Mouse (Mus musculus) hindbrain, embryonic 15.5 days (tissue): Measurements from ENCODE around the gene Egfl8. TPM values are rescaled to one million over a fixed set of nuclear protein-coding genes. Genes with fewer than 3 reads are reported as not detected.
A peak's percentile ranks its signal among the peaks of the same experiment; 100 is the strongest.

Experiments
- ATAC-seq: fragments of 200-750 bp; cut with Nextera tagmentation; 2 replicates; pipeline ENCODE4 v1.8.0; 2017; ENCODE audit warnings: low read depth, moderate number of reproducible peaks, moderate TSS enrichment; ENCODE audit not compliant: low FRiP score
- H3K27ac ChIP-seq: fragments of 300-500 bp; sonication (generic); replicated peaks from 2 replicates; pipeline ENCODE4 v1.5.1; 2015; ENCODE audit warnings: mild to moderate bottlenecking, inconsistent platforms
- H3K27me3 ChIP-seq: fragments of 300-500 bp; sonication (generic); 2 replicates; pipeline ENCODE4 v1.6.1; 2015; ENCODE audit warnings: control low read depth, inconsistent platforms
- H3K36me3 ChIP-seq: fragments of 300-500 bp; sonication (generic); 2 replicates; pipeline ENCODE4 v1.6.1; 2015; ENCODE audit warnings: control low read depth, inconsistent platforms
- H3K4me1 ChIP-seq: fragments of 300-500 bp; sonication (generic); replicated peaks from 2 replicates; pipeline ENCODE4 v1.6.1; 2015; ENCODE audit warnings: control low read depth, inconsistent platforms
- H3K4me2 ChIP-seq: fragments of 300-500 bp; sonication (generic); 2 replicates; pipeline ENCODE4 v1.6.1; 2015; ENCODE audit warnings: moderate library complexity, mild to moderate bottlenecking, inconsistent platforms
- H3K4me3 ChIP-seq: fragments of 300-500 bp; sonication (generic); 2 replicates; pipeline ENCODE4 v1.5.1; 2015; ENCODE audit warnings: mild to moderate bottlenecking, inconsistent platforms
- H3K9ac ChIP-seq: fragments of 300-500 bp; sonication (generic); 2 replicates; pipeline ENCODE4 v1.6.1; 2015; ENCODE audit warnings: inconsistent platforms
- H3K9me3 ChIP-seq: fragments of 300-500 bp; sonication (generic); 2 replicates; pipeline ENCODE4 v1.6.1; 2016; ENCODE audit warnings: control low read depth, inconsistent platforms
- WGBS: fragments of 180-500 bp; shearing (Covaris S2); methylation state at CpG from one replicate; pipeline ENCODE4 v1.1.7; 2015; 5-methylcytosine and 5-hydroxymethylcytosine counted together
- polyA plus RNA-seq: library from polyadenylated mRNA; unstranded; fragments of >200 nt; fragmentation: Nextera tagmentation; extraction: Ambion mirVana; gene quantifications from 2 replicates; pipeline ENCODE4 v1.2.1, GENCODE M21; 2015

Gene Egfl8
- polyA plus RNA-seq, 1 experiment from 2014 or later = 10.1 TPM

DNA sequence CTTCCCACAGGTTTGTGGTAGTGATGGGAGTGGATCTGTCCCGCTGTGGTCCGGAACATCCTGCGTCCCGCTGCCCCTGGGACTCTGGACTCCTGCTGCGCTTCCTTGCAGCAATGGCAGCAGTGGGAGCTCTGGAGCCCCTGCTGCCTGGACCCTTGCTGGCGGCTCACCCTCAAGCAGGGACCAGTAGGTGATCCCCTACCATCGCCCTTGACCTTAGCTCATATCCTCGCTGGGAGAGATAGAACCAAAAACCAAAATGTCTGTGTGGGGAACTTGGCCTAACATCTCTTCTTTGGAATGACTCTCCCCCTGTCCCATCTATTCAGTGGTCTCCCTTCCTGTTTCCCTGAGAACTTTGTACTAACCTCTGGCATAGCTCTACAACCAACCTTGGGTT lies 32.0 kb downstream of the Egfl8 start:
- H3K27me3 ChIP-seq = no peaks in the 10 kb centered on the region
- no peak overlapping the region for H3K4me3 ChIP-seq
- H3K9ac ChIP-seq = no peak overlapping the region
- no peak overlapping the region for H3K4me2 ChIP-seq
- WGBS = 88% methylated on average over 8 of the region's 8 CpGs
- no peaks in the 10 kb centered on the region for H3K9me3 ChIP-seq
- ATAC-seq = no peak
- H3K4me1 ChIP-seq = peaks cover 23% of the 10 kb centered on the region
- H3K36me3 ChIP-seq = no peaks in the 10 kb centered on the region
- no peak overlapping the region for H3K27ac ChIP-seq

DNA sequence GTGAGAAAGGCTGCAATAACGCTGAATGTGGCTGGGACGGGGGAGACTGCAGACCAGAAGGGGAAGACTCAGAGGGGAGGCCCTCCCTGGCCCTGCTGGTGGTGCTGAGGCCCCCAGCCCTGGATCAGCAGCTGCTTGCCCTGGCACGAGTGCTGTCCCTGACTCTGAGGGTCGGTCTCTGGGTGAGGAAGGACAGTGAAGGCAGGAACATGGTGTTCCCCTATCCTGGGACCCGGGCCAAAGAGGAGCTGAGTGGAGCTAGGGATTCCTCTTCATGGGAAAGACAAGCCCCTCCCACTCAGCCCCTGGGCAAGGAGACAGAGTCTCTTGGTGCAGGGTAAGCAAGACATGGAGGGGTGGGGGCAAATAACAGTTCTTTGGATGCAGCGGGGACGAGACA lies 32.4 kb downstream of the Egfl8 start:
- Histone ChIP-seq H3K4me1 (peaks cover 19% of the 10 kb centered on the region), H3K36me3 (no peaks in the 10 kb centered on the region), H3K9me3 (no peaks in the 10 kb centered on the region), H3K27ac (no peak overlapping the region), H3K4me3 (no peak overlapping the region), H3K4me2 (no peak overlapping the region), H3K27me3 (no peaks in the 10 kb centered on the region), H3K9ac (no peak overlapping the region)
- no peak for ATAC-seq
- 61% methylated on average over 7 of the region's 7 CpGs for WGBS

- Histone ChIP-seq H3K27ac (no peak overlapping the region), H3K9ac (no peak overlapping the region), H3K4me3 (no peak overlapping the region), H3K4me2 (no peak overlapping the region), H3K4me1 (peaks cover 12% of the 10 kb centered on the region), H3K9me3 (no peaks in the 10 kb centered on the region), H3K36me3 (no peaks in the 10 kb centered on the region), H3K27me3 (no peaks in the 10 kb centered on the region)
- ATAC-seq = no peak
- WGBS = 88% methylated on average over 12 of the region's 12 CpGs
Measured at GRCm38 (mm10) chr17:34582528-34582927, 33.2 kb downstream of the Egfl8 start.

DNA sequence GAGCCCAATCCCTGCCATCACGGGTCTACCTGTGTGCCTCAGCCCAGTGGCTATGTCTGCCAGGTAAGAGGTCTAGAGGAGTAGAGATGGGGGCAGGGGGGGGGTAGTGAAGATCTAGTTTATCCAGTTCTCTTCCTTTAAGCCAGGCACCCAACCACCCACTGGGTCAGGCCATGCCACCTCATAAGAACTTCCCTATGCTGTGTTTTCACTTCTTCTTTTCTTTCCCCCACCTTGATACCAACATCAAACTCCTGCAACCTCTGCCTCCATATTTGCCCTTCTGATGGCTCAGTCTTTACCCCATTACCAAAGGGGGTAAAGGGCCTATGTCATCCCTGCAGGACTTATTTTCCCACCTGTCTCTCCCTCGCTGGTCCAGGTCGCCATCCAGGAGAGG lies 37.7 kb downstream of the Egfl8 start:
- Histone ChIP-seq H3K27ac (no peak overlapping the region), H3K4me1 (no peaks in the 10 kb centered on the region), H3K9ac (no peak overlapping the region), H3K27me3 (no peaks in the 10 kb centered on the region), H3K36me3 (no peaks in the 10 kb centered on the region), H3K4me2 (no peak overlapping the region), H3K9me3 (no peaks in the 10 kb centered on the region), H3K4me3 (no peak overlapping the region)
- no peak for ATAC-seq
- 88% methylated on average over 3 of the region's 3 CpGs for WGBS

GRCm38 (mm10) chr17:34576577-34576976 lies 39.2 kb downstream of the Egfl8 start:
- no peaks in the 10 kb centered on the region for H3K4me1 ChIP-seq
- no peak overlapping the region for H3K4me2 ChIP-seq
- H3K36me3 ChIP-seq = no peaks in the 10 kb centered on the region
- no peak overlapping the region for H3K9ac ChIP-seq
- no peak overlapping the region for H3K4me3 ChIP-seq
- H3K9me3 ChIP-seq = no peaks in the 10 kb centered on the region
- no peaks in the 10 kb centered on the region for H3K27me3 ChIP-seq
- 77% methylated on average over 5 of the region's 5 CpGs for WGBS
- no peak overlapping the region for H3K27ac ChIP-seq
- ATAC-seq = no peak

DNA sequence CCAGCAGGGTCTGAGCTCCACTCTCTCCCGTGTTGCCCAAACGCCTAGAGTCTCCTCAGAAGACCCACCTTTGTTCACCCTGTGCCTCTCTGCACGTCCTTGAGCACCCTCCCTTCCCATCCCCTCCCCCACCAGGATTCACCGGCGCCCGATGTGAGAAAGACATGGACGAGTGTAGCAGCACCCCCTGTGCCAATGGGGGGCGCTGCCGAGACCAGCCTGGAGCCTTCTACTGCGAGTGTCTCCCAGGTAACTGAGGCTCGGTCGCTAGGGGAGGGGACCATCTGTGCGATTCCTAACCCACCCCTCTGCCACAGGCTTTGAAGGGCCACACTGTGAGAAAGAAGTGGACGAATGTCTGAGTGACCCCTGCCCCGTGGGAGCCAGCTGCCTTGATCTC lies 43.4 kb downstream of the Egfl8 start:
- H3K4me1 ChIP-seq = no peaks in the 10 kb centered on the region
- WGBS = 13% methylated on average over 14 of the region's 15 CpGs
- no peaks in the 10 kb centered on the region for H3K27me3 ChIP-seq
- H3K9ac ChIP-seq = no peak overlapping the region
- no peak overlapping the region for H3K4me2 ChIP-seq
- no peak overlapping the region for H3K27ac ChIP-seq
- H3K4me3 ChIP-seq = no peak overlapping the region
- H3K9me3 ChIP-seq = no peaks in the 10 kb centered on the region
- no peaks in the 10 kb centered on the region for H3K36me3 ChIP-seq
- no peak for ATAC-seq

GRCm38 (mm10) chr17:34571875-34572274 lies 43.9 kb downstream of the Egfl8 start:
- no peak overlapping the region for H3K4me2 ChIP-seq
- H3K9me3 ChIP-seq = no peaks in the 10 kb centered on the region
- no peak overlapping the region for H3K27ac ChIP-seq
- H3K4me1 ChIP-seq = no peaks in the 10 kb centered on the region
- no peak for ATAC-seq
- H3K27me3 ChIP-seq = no peaks in the 10 kb centered on the region
- no peak overlapping the region for H3K9ac ChIP-seq
- H3K4me3 ChIP-seq = no peak overlapping the region
- no peaks in the 10 kb centered on the region for H3K36me3 ChIP-seq
- WGBS = 15% methylated on average over 5 of the region's 5 CpGs

DNA sequence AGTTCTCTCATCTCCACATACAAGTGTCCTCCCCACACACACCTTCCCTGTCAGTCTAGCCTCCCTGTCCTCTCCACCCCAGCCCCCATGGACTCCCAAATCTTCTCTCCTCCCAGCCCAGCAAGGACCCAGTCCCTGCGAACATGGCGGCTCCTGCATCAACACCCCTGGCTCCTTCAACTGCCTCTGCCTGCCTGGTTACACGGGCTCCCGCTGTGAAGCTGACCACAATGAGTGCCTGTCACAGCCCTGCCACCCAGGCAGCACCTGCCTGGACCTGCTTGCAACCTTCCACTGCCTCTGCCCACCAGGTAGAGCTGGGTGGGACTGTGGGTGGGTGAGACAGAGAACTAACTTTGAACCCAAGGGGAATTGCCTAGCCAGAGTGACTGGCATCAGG lies 45.9 kb downstream of the Egfl8 start:
- WGBS = 66% methylated on average over 4 of the region's 4 CpGs
- H3K36me3 ChIP-seq = no peaks in the 10 kb centered on the region
- no peak overlapping the region for H3K27ac ChIP-seq
- no peaks in the 10 kb centered on the region for H3K4me1 ChIP-seq
- no peak overlapping the region for H3K9ac ChIP-seq
- H3K4me3 ChIP-seq = no peak overlapping the region
- H3K27me3 ChIP-seq = no peaks in the 10 kb centered on the region
- no peak for ATAC-seq
- no peaks in the 10 kb centered on the region for H3K9me3 ChIP-seq
- no peak overlapping the region for H3K4me2 ChIP-seq

DNA sequence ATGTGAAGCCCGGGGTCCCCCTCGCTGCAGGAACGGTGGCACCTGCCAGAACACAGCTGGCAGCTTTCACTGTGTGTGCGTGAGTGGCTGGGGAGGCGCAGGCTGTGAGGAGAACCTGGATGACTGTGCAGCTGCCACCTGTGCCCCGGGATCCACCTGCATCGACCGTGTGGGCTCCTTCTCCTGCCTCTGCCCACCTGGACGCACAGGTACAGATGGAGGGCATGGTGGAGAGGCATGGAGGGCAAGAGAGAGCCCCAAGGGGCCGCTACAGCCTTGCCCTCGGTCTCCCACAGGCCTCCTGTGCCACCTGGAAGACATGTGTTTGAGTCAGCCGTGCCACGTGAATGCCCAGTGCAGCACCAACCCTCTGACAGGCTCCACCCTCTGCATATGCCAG lies 47.4 kb downstream of the Egfl8 start:
- H3K4me3 ChIP-seq = no peak overlapping the region
- H3K4me2 ChIP-seq = no peak overlapping the region
- no peaks in the 10 kb centered on the region for H3K27me3 ChIP-seq
- no peak overlapping the region for H3K27ac ChIP-seq
- no peak for ATAC-seq
- H3K4me1 ChIP-seq = no peaks in the 10 kb centered on the region
- H3K9me3 ChIP-seq = no peaks in the 10 kb centered on the region
- no peak overlapping the region for H3K9ac ChIP-seq
- H3K36me3 ChIP-seq = no peaks in the 10 kb centered on the region
- WGBS = 79% methylated on average over 13 of the region's 13 CpGs

- WGBS = 72% methylated on average over 9 of the region's 9 CpGs
- H3K9ac ChIP-seq = no peak overlapping the region
- H3K27me3 ChIP-seq = no peaks in the 10 kb centered on the region
- no peaks in the 10 kb centered on the region for H3K36me3 ChIP-seq
- H3K9me3 ChIP-seq = no peaks in the 10 kb centered on the region
- ATAC-seq = no peak
- H3K4me3 ChIP-seq = no peak overlapping the region
- H3K4me2 ChIP-seq = no peak overlapping the region
- H3K4me1 ChIP-seq = no peaks in the 10 kb centered on the region
- no peak overlapping the region for H3K27ac ChIP-seq
Measured at GRCm38 (mm10) chr17:34567311-34567710, 48.5 kb downstream of the Egfl8 start.

GRCm38 (mm10) chr17:34564796-34565195 lies 51.0 kb downstream of the Egfl8 start:
- H3K9ac ChIP-seq = no peak overlapping the region
- H3K9me3 ChIP-seq = no peaks in the 10 kb centered on the region
- H3K36me3 ChIP-seq = no peaks in the 10 kb centered on the region
- peak overlapping the region; percentile 42; the same call in 1 of the 2 replicates for H3K27ac ChIP-seq
- no peak for ATAC-seq
- H3K4me3 ChIP-seq = no peak overlapping the region
- WGBS = 53% methylated on average over 3 of the region's 3 CpGs
- no peaks in the 10 kb centered on the region for H3K4me1 ChIP-seq
- no peaks in the 10 kb centered on the region for H3K27me3 ChIP-seq
- H3K4me2 ChIP-seq = peak overlapping the region; percentile 14

DNA sequence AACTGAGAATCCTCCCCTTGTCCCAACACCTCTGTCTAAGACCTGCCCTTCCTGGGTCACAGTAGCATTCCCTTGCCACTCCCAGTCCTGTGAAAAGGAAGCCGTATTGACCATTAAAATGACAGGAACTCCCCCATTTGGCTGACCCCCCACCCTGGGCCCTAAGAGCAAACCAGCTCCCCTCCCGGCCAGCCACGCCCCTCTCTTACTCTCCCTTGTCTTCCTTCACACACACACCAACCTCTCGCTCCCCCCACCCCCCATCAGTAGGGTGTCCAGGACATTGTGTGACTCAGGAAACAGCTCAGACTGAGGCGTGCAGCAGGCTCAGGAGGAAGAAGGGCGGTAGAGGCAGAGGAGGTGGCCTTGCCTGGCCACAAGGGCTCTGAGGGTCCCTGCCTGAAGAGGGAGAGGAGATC lies 51.8 kb downstream of the Egfl8 start, which contains the start of gene Notch4:
Gene Notch4 (plus strand): TSS at position 266 of the 419 bp plus-strand sequence.
- ATAC-seq = peak; percentile 23; the same call in 1 of the 2 replicates
- WGBS = 20% methylated on average over 6 of the region's 6 CpGs
- H3K9me3 ChIP-seq = no peaks in the 10 kb centered on the region
- H3K27ac ChIP-seq = peak within 1 kb of the TSS; percentile 42; the same call in 1 of the 2 replicates
- H3K27me3 ChIP-seq = no peaks in the 10 kb centered on the region
- H3K4me3 ChIP-seq = no peak within 1 kb of the TSS
- H3K4me1 ChIP-seq = no peaks in the 10 kb centered on the region
- no peaks in the 10 kb centered on the region for H3K36me3 ChIP-seq
- H3K9ac ChIP-seq = no peak within 1 kb of the TSS
- peak within 1 kb of the TSS; percentile 14 for H3K4me2 ChIP-seq

DNA sequence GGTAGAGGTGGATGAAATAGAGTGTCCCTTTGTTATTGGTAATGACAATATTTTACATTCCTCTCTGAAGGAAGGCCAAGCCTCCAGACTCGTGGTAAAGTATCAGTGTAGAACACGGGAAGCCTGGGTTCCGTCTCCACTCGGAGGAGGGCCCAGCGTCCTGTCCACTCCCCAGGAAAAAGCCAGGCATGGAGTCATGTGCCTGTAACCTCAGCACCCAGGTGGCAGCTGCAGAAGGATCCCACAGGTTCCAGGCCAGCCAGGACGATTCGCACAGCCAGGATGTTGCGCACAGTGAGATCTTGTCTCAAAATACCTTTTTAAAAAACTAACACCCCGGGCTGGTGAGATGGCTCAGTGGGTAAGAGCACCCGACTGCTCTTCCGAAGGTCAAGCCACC lies 52.4 kb downstream of the Egfl8 start:
- Histone ChIP-seq H3K27me3 (no peaks in the 10 kb centered on the region), H3K4me2 (no peak overlapping the region), H3K27ac (no peak overlapping the region), H3K9ac (no peak overlapping the region), H3K36me3 (no peaks in the 10 kb centered on the region), H3K9me3 (no peaks in the 10 kb centered on the region), H3K4me3 (no peak overlapping the region), H3K4me1 (no peaks in the 10 kb centered on the region)
- 79% methylated on average over 11 of the region's 11 CpGs for WGBS
- ATAC-seq = no peak
